Mouse (Mus musculus): ENCODE data around the gene Pds5a. TPM values are rescaled to one million over a fixed set of nuclear protein-coding genes. Genes with fewer than 3 reads are reported as not detected.

Gene Pds5a
- polyA plus RNA-seq (2012; rRNA removed): 30.0 and 38.1 TPM in 2 replicates

GRCm38 (mm10) chr5:65697836-65698758 is at the start of gene Pds5a:
Gene Pds5a, minus strand, starts transcription at chr5:65698273.

Other genes starting within 250 kb of the Pds5a start
- gene Gm43552, start 205.4 kb downstream of the Pds5a start, polyA plus RNA-seq (2012; rRNA removed): not detected in 2 replicates
- 13.1 and 16.0 TPM in 2 replicates for gene Smim14, start 161.1 kb downstream of the Pds5a start, polyA plus RNA-seq (2012; rRNA removed)
- 64.8 and 70.9 TPM in 2 replicates for gene Ube2k, start 161.0 kb downstream of the Pds5a start, polyA plus RNA-seq (2012; rRNA removed)
- gene N4bp2, start 65.2 kb upstream of the Pds5a start, polyA plus RNA-seq (2012; rRNA removed): 7.1 and 8.4 TPM in 2 replicates
- 0.69 and 0.85 TPM in 2 replicates for gene Rhoh, start 162.9 kb upstream of the Pds5a start, polyA plus RNA-seq (2012; rRNA removed)
- not detected in 2 replicates for gene Chrna9, start 236.6 kb upstream of the Pds5a start, polyA plus RNA-seq (2012; rRNA removed)